Mouse (Mus musculus) kidney, postnatal 4 days (tissue): ENCODE results near the gene Olfr1049.
"Not testable (repeated sequence)": the region's sequence is repeated elsewhere in the genome, so short reads cannot be mapped to it uniquely, and the experiment has no call there.

Source experiments
- DNase-seq, 2 experiments: peaks; one replicate each; pipeline ENCODE4 v3.0.0; 2021; ENCODE audit warnings: mixed read lengths in 2 of 2

Olfr1049 gene

GRCm38 (mm10) chr2:86258228-86258627, at the start of gene Olfr1049:
Olfr1049 (minus strand) TSS chr2:86258328.
- DNase-seq = not testable (repeated sequence)

- DNase-seq = no peak
Measured at GRCm38 (mm10) chr2:86292155-86292554, 34.0 kb upstream of the Olfr1049 start, which contains the start of gene Olfr1052. Olfr1052 (plus strand) TSS chr2:86292455.

- DNase-seq = not testable (repeated sequence)
Measured at GRCm38 (mm10) chr2:86278988-86279387, 20.9 kb upstream of the Olfr1049 start, which contains the start of gene Olfr1051. Olfr1051 (minus strand) TSS chr2:86279088.

- DNase-seq = no peak
Measured at GRCm38 (mm10) chr2:86240189-86240588, 17.9 kb downstream of the Olfr1049 start, which contains the start of gene Olfr1048. Olfr1048 (minus strand) TSS chr2:86240289.

GRCm38 (mm10) chr2:86231301-86231700, 26.8 kb downstream of the Olfr1049 start, which contains the start of gene Olfr1047:
Olfr1047 (minus strand) TSS chr2:86231401.
- DNase-seq = no peak

- DNase-seq = no peak
Measured at GRCm38 (mm10) chr2:86219214-86219613, 38.9 kb downstream of the Olfr1049 start, which contains the start of gene Olfr1046. Olfr1046 (minus strand) TSS chr2:86219314.
